Mouse (Mus musculus) frontal cortex, adult (tissue): ENCODE measurements around the gene Tspoap1.

Experiments
- ATAC-seq: cut with Nextera tagmentation; 2 replicates; pipeline ENCODE4 v1.9.2; 2017; ENCODE audit warnings: mild to moderate bottlenecking, moderate library complexity, mixed read lengths; ENCODE audit not compliant: low TSS enrichment

The Tspoap1 gene

DNA sequence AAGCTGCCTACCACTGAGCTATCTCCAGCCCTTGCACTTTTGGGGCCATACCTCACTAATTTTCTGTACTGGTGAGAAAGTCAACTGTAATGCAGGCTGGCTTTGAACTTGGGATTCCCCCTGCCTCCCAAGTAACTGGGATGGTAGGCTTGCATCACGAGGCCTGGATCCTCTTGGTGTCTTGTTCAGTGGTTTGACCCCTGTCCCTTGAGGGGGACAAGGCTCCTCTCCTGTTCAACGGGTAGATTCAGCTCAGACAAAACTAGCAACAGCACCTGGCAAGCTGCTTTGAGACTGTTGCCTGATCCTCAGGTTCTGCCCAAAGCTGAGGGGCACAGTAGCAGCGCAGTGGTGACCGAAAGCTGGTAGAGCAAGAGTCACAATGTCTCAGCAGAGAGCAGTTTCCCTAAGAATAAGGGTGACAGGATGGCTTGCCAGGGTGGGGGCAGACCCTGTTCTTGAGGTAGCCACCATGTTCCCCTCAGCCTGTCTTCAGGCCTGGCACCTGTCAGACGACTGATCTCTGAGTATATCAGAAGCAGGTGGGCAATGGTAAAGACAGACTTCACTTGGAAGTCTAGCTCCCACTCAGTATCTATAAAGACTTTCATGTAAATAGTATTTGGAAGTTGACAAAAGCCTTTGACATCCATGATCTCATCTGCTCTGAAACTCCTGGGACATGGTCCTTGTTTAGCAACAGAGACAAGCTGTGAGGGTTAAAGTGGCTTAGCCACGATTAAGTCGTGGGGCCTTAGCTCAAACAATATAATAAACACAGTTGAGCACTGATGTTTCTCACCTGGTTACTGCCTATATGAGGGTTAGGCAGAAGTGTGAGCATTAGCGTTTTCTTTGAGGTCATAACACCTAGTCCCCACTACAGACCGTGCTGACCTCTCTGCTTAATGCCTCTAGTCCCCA lies 14.4 kb upstream of the Tspoap1 start:
- no peak for ATAC-seq

DNA sequence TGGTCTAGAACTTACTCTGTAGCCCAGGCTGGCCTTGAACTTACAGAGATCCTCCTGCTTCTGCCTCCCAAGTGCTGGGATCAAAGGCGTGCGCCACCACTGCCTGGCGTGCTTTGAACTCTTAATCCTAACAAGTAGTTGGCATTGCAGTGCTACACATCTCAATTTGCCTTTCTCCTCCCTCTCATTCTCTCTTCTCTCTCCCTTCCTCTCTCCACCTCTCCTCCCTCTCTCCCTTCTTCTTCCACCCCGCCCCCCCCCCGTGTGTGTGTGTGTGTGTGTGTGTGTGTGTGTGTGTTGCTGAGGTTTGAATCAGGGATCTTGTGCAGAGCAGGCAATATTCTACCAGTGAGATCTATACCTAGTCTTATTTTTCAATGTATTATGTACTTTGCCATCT lies 13.0 kb upstream of the Tspoap1 start:
- no peak for ATAC-seq

DNA sequence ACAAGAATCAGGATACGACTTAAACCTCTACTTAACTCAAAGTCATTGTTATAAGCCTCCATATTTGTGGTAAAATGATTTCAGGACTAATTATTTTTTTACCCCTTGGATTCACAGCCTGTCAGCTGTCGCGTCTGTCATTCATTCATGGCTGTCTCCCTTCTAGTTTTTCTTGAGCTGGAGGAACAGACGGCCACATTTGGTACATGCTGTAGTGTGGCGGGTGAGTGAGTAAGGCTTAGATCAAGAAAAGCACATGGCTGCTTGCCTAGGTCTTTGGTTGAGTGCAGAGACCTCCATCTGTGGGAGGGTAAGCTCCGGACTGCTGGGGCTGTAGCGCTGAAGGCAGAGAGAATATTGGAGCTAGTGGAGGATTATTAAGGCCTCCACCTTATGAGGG lies 12.6 kb upstream of the Tspoap1 start:
- ATAC-seq, result no peak

GRCm38 (mm10) chr11:87748132-87749119 lies 11.9 kb upstream of the Tspoap1 start:
- ATAC-seq, result no peak

GRCm38 (mm10) chr11:87749192-87750042 lies 10.9 kb upstream of the Tspoap1 start:
- peak; percentile 41; the same call in 1 of the 2 replicates for ATAC-seq

DNA sequence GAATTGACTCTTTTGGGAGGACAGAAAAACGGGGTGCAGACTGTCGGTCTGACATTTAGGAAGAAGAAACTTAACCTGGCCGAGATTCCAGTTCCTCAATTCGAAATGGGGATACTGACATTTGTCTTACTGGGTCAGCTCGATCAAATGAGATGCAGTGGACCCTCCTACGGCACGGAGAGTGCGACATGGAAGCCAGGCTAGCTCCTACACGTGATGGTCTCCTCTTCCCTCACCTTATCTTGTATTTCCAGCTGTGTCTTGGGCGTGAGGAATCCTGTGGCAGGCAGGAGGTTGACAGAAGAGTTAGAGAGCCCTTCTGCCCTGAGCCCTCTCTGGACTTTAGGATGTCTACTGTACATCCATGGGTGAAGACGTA lies 10.3 kb upstream of the Tspoap1 start:
- ATAC-seq, result no peak

- no peak for ATAC-seq
Observed at GRCm38 (mm10) chr11:87750521-87750920, 9.8 kb upstream of the Tspoap1 start.

DNA sequence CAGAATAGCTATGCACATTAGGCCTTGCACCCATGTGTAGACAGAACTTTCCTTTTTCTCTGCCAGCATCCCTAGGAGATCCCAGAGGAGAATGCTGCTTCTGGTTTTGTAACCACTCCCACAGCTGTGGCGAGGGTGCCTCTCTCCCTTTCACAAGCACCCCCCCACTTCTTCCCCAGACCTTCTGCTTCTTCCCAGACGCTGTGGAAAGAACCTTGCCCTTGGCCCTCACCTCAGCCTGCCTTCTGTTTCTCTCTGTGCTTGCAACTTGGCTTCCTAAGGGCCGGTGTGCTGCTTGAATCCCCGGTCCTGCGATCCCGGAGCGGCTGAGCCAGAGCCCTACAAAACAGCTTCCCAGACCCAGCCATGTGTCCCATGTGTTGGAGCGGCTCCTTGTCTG lies 9.3 kb upstream of the Tspoap1 start:
- no peak for ATAC-seq

GRCm38 (mm10) chr11:87751491-87751966 lies 8.8 kb upstream of the Tspoap1 start:
- ATAC-seq, result no peak

DNA sequence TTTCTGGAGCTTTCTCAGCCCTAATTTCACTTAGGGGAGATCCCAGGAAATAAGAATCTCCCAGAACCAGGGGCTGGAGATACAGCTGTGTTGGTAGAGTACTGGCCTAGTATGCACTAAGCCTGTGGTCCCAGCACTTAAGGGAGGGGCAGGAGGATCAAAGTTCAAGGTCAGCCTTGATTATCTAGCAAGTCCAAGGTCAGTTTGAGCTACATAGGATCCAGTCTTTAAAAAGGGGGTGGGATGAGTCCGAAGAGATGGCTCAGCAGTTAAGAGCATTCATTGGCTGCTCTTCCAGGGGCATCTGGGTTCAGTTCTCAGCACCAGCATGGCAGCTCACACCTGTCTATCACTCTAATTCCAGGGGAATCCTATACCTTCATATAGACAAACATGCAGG lies 8.0 kb upstream of the Tspoap1 start:
- ATAC-seq, result no peak

GRCm38 (mm10) chr11:87753255-87753654 lies 7.1 kb upstream of the Tspoap1 start:
- ATAC-seq, result no peak

DNA sequence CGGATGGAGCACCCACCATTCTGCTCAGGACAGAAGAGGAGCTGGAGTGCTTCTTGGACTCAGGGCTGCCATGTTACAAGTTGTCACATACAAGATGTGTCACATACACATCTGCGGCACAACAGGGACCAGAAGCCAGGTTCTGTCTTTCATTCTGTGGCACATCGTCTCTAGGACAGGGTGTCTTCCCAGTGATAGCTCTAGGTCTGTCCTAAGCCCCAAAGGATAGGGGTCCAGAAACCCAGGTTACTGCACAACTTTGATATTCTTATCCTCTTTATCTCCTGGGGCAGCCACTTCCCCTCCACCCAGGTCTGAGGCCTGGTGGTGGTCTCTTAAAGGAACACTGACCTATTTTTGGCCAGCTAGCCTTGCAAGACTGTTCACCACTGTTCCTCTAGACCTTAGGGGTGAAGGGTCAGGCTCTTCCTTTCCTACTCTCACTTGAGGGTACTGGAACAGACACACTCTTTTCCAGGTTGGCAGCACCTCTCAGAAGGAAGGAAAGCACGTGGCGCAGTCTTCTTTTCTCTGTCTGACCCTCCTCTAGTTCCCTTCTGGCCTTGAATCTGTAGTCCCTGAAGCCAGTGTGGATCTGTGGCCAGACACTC lies 6.3 kb upstream of the Tspoap1 start:
- no peak for ATAC-seq

- ATAC-seq, result no peak
Observed at GRCm38 (mm10) chr11:87754603-87755002, 5.7 kb upstream of the Tspoap1 start.

DNA sequence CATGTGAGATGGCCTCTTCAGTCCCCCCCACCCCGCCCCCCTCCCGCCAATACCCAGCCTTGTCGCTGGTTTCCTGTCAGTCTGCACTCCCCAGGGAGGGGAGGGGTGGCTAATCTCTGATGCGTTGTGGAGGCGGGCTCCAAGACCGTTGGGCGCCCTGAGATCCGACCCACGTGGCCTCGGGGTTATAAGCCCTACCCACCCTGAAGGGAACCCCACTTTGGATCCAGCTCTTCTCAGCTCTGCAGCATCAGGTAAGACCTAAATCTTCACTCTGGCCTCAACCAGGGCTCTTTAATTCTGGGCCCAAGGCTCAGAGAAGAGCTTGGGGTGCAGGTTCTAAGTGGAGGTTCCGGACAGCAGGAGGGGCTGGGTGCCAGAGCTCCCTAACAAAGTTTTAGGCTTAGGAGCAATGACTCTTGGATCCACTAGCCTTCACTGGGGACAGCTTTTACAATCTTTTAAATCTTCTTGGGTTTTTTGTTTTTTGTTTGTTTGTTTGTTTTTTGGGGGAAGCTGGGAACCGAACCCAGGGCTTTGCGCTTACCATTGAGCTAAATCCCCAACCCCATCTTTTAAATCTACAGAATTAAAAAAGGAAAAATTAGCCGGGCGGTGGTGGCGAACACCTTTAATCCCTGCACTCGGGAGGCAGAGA lies 4.9 kb upstream of the Tspoap1 start:
- no peak for ATAC-seq

- no peak for ATAC-seq
Observed at GRCm38 (mm10) chr11:87756251-87756820, 4.0 kb upstream of the Tspoap1 start.

- no peak for ATAC-seq
Observed at GRCm38 (mm10) chr11:87757001-87757954, 3.1 kb upstream of the Tspoap1 start.

- ATAC-seq, result no peak
Observed at GRCm38 (mm10) chr11:87758161-87758911, 2.0 kb upstream of the Tspoap1 start.

- no peak for ATAC-seq
Observed at GRCm38 (mm10) chr11:87758957-87759608, 1.3 kb upstream of the Tspoap1 start.
